Mouse (Mus musculus) MEL (cell line): ENCODE data around the gene Fchsd2. TPM values are rescaled to one million over a fixed set of nuclear protein-coding genes. Genes with fewer than 3 reads are reported as not detected.

ENCODE experiments used
- DNase-seq: peaks from one replicate; pipeline ENCODE4 v3.0.0; 2011; ENCODE audit warnings: low read depth, low spot score
- H3K27ac ChIP-seq: 2 replicates; pipeline ENCODE4 v1.5.1; 2012; ENCODE audit warnings: low read depth, mild to moderate bottlenecking, control low read depth, low read length, moderate library complexity; ENCODE audit not compliant: control insufficient read depth
- H3K27me3 ChIP-seq, 2 experiments: fragments of 150-350 bp in 1 of 2; sonication (generic) in 1 of 2; 2 replicates each; pipeline ENCODE4 v1.6.1; 2012; ENCODE audit warnings: low read length in 2 of 2, mild to moderate bottlenecking in 2 of 2, improper control_type of control experiment in 1 of 2, moderate library complexity in 1 of 2; ENCODE audit not compliant: insufficient read depth in 2 of 2, control insufficient read depth in 1 of 2
- H3K36me3 ChIP-seq, 2 experiments: 2 replicates each; pipeline ENCODE4 v1.6.1; 2012 to 2014; ENCODE audit warnings: low read length in 2 of 2, improper control_type of control experiment in 1 of 2, inconsistent platforms in 1 of 2, mild to moderate bottlenecking in 1 of 2; ENCODE audit not compliant: insufficient read depth in 2 of 2, control insufficient read depth in 1 of 2
- H3K4me1 ChIP-seq, 2 experiments: fragments of 150-350 bp in 1 of 2; sonication (generic) in 1 of 2; 2 replicates each; pipeline ENCODE4 v1.6.1; 2012; ENCODE audit warnings: low read length in 2 of 2, improper control_type of control experiment in 1 of 2, mild to moderate bottlenecking in 1 of 2; ENCODE audit not compliant: insufficient read depth in 2 of 2, control insufficient read depth in 1 of 2
- H3K4me3 ChIP-seq, 2 experiments: fragments of 150-350 bp in 1 of 2; sonication (generic) in 1 of 2; 2 replicates each; pipeline ENCODE4 v1.5.1; 2012; ENCODE audit warnings: low read depth in 2 of 2, low read length in 2 of 2, mild to moderate bottlenecking in 2 of 2, moderate library complexity in 2 of 2, control low read depth in 1 of 2, improper control_type of control experiment in 1 of 2; ENCODE audit not compliant: control insufficient read depth in 1 of 2, insufficient read depth in 1 of 2
- H3K79me2 ChIP-seq: 2 replicates; pipeline ENCODE4 v1.6.1; 2012; ENCODE audit warnings: mild to moderate bottlenecking, low read length, moderate library complexity; ENCODE audit not compliant: control insufficient read depth, poor library complexity, insufficient read depth
- H3K9ac ChIP-seq: 2 replicates; pipeline ENCODE4 v1.6.1; 2012; ENCODE audit warnings: low read depth, mild to moderate bottlenecking, control low read depth, low read length, moderate library complexity; ENCODE audit not compliant: control insufficient read depth, poor library complexity, severe bottlenecking
- H3K9me3 ChIP-seq: fragments of 150-350 bp; sonication (generic); replicated peaks from 2 replicates; pipeline ENCODE4 v1.6.1; 2012; ENCODE audit warnings: mild to moderate bottlenecking, low read length, improper control_type of control experiment, moderate library complexity; ENCODE audit not compliant: insufficient read depth
- BHLHE40 ChIP-seq: IDR thresholded peaks from 2 replicates; pipeline ENCODE4 v1.6.1; 2012; ENCODE audit warnings: low read depth, mild to moderate bottlenecking, inconsistent platforms, low read length, improper control_type of control experiment, borderline replicate concordance
- CHD1 ChIP-seq: IDR thresholded peaks from 2 replicates; pipeline ENCODE4 v1.6.1; 2012; ENCODE audit warnings: low read depth, mild to moderate bottlenecking, inconsistent platforms, low read length, improper control_type of control experiment
- CHD2 ChIP-seq: IDR thresholded peaks from 2 replicates; pipeline ENCODE4 v1.6.1; 2011; ENCODE audit warnings: low read length, improper control_type of control experiment
- CTCF ChIP-seq, 3 experiments: IDR thresholded peaks in 2 of 3; conservative IDR thresholded peaks in 1 of 3; 2 replicates each; pipeline ENCODE4 v1.5.1; 2011 to 2012; ENCODE audit warnings: low read length in 3 of 3, low read depth in 2 of 3, mild to moderate bottlenecking in 2 of 3, improper control_type of control experiment in 1 of 3, inconsistent platforms in 1 of 3, mixed read lengths in 1 of 3, moderate library complexity in 1 of 3; ENCODE audit not compliant: control insufficient read depth in 1 of 3, insufficient read depth in 1 of 3, poor library complexity in 1 of 3, severe bottlenecking in 1 of 3
- E2F4 ChIP-seq: IDR thresholded peaks from 2 replicates; pipeline ENCODE4 v1.6.1; 2011; ENCODE audit warnings: low read depth, low read length, improper control_type of control experiment, borderline replicate concordance
- ETS1 ChIP-seq: IDR thresholded peaks from 2 replicates; pipeline ENCODE4 v1.6.1; 2012; ENCODE audit warnings: low read depth, mild to moderate bottlenecking, inconsistent platforms, low read length, improper control_type of control experiment, moderate library complexity
- GATA1 ChIP-seq: IDR thresholded peaks from 2 replicates; pipeline ENCODE4 v1.6.1; 2011; ENCODE audit warnings: low read depth, low read length, improper control_type of control experiment
- KAT2A ChIP-seq: conservative IDR thresholded peaks from 2 replicates; pipeline ENCODE4 v1.6.1; 2012; ENCODE audit warnings: low read depth, low read length, improper control_type of control experiment, inconsistent platforms
- MAZ ChIP-seq: IDR thresholded peaks from 2 replicates; pipeline ENCODE4 v1.6.1; 2012; ENCODE audit warnings: low read depth, mild to moderate bottlenecking, inconsistent platforms, low read length, improper control_type of control experiment
- MEF2A ChIP-seq: IDR thresholded peaks from 2 replicates; pipeline ENCODE4 v1.6.1; 2014; ENCODE audit warnings: low read depth, mild to moderate bottlenecking, inconsistent platforms, low read length, improper control_type of control experiment; ENCODE audit not compliant: poor library complexity, insufficient replicate concordance, severe bottlenecking; ENCODE audit errors: extremely low read depth
- MXI1 ChIP-seq: IDR thresholded peaks from 2 replicates; pipeline ENCODE4 v1.6.1; 2011; ENCODE audit warnings: mild to moderate bottlenecking, low read depth, low read length, improper control_type of control experiment
- MYB ChIP-seq: IDR thresholded peaks from 2 replicates; pipeline ENCODE4 v1.6.1; 2011; ENCODE audit warnings: mild to moderate bottlenecking, low read depth, low read length, improper control_type of control experiment
- MYC ChIP-seq: IDR thresholded peaks from 2 replicates; pipeline ENCODE4 v1.6.1; 2011; ENCODE audit warnings: low read depth, mild to moderate bottlenecking, low read length, improper control_type of control experiment, moderate library complexity
- NELFE ChIP-seq: IDR thresholded peaks from 2 replicates; pipeline ENCODE4 v1.6.1; 2011; ENCODE audit warnings: low read depth, low read length, improper control_type of control experiment
- POLR2A ChIP-seq, 2 experiments: IDR thresholded peaks; 2 replicates each; pipeline ENCODE4 v1.6.1; 2011 to 2012; ENCODE audit warnings: low read length in 2 of 2, mild to moderate bottlenecking in 2 of 2, control low read depth in 1 of 2, improper control_type of control experiment in 1 of 2, low read depth in 1 of 2, moderate library complexity in 1 of 2; ENCODE audit not compliant: control insufficient read depth in 1 of 2, insufficient read depth in 1 of 2, poor library complexity in 1 of 2
- POLR2AphosphoS2 ChIP-seq: IDR thresholded peaks from 2 replicates; pipeline ENCODE4 v1.6.1; 2011; ENCODE audit warnings: low read length, improper control_type of control experiment
- SIN3A ChIP-seq: IDR thresholded peaks from 2 replicates; pipeline ENCODE4 v1.6.1; 2012; ENCODE audit warnings: low read length, improper control_type of control experiment, inconsistent platforms
- SMC3 ChIP-seq: IDR thresholded peaks from 2 replicates; pipeline ENCODE4 v1.6.1; 2011; ENCODE audit warnings: low read depth, low read length, improper control_type of control experiment
- TAL1 ChIP-seq: IDR thresholded peaks from 2 replicates; pipeline ENCODE4 v1.6.1; 2012; ENCODE audit warnings: mild to moderate bottlenecking, inconsistent platforms, low read length, moderate library complexity, mixed read lengths
- TBP ChIP-seq: IDR thresholded peaks from 2 replicates; pipeline ENCODE4 v1.8.0; 2011; ENCODE audit warnings: low read depth, low read length, improper control_type of control experiment
- TCF12 ChIP-seq: IDR thresholded peaks from 2 replicates; pipeline ENCODE4 v1.6.1; 2014; ENCODE audit warnings: low read depth, mild to moderate bottlenecking, inconsistent platforms, low read length, improper control_type of control experiment, moderate library complexity
- ZC3H11A ChIP-seq: IDR thresholded peaks from 2 replicates; pipeline ENCODE4 v1.6.1; 2012; ENCODE audit warnings: low read depth, mild to moderate bottlenecking, inconsistent platforms, low read length, improper control_type of control experiment
- ZKSCAN1 ChIP-seq: IDR thresholded peaks from 2 replicates; pipeline ENCODE4 v1.6.1; 2012; ENCODE audit warnings: low read depth, mild to moderate bottlenecking, inconsistent platforms, low read length, improper control_type of control experiment, moderate library complexity
- ZMIZ1 ChIP-seq: IDR thresholded peaks from 2 replicates; pipeline ENCODE4 v1.6.1; 2012; ENCODE audit warnings: low read depth, mild to moderate bottlenecking, inconsistent platforms, low read length, improper control_type of control experiment, moderate library complexity
- polyA plus RNA-seq, 2 experiments: library from polyadenylated mRNA; stranded (reverse) in 1 of 2; unstranded in 1 of 2; fragments of >175 nt in 1 of 2; fragments of >200 nt in 1 of 2; gene quantifications; 2 replicates each; pipeline versions ENCODE4 v1.2.1 to v1.2.4; 2012; ENCODE audit warnings: low replicate concordance in 2 of 2, low read depth in 1 of 2; ENCODE audit not compliant: insufficient read length in 2 of 2, insufficient read depth in 1 of 2, missing spikeins in 1 of 2
- total RNA-seq: library from RNA; depleted of rRNA; stranded (reverse); fragments of 300-350 nt; gene quantifications from 2 replicates; pipeline ENCODE4 v1.2.3, GENCODE M21; 2012

The Fchsd2 gene
- total and polyA plus RNA-seq, 3 experiments, result 3.9 to 6.3 TPM; not detected in 1

- H3K4me1 ChIP-seq, result peaks cover 6 to 12% of the 10 kb centered on the region in 2 experiments
- H3K79me2 ChIP-seq, result no peaks in the 10 kb centered on the region
- no peaks in the 10 kb centered on the region for H3K9me3 ChIP-seq
- no peak for DNase-seq
- H3K27me3 ChIP-seq, result no peaks in the 10 kb centered on the region
- TF ChIP-seq TAL1 (no peak), TCF12 (no peak), SIN3A (no peak), ZMIZ1 (no peak), E2F4 (no peak), TBP (no peak), NELFE (no peak)
- H3K36me3 ChIP-seq, result peaks cover 0 to 3% of the 10 kb centered on the region in 2 experiments; a peak in 1 of 4 replicates
- H3K4me3 ChIP-seq, result no peak overlapping the region
- H3K9ac ChIP-seq, result no peak overlapping the region
- no peak overlapping the region for H3K27ac ChIP-seq
Measured at GRCm38 (mm10) chr7:101306841-101307240, 214.2 kb downstream of the Fchsd2 start.

GRCm38 (mm10) chr7:101309985-101310326 lies 217.3 kb downstream of the Fchsd2 start:
- Histone ChIP-seq H3K79me2 (no peaks in the 10 kb centered on the region), H3K9ac (peak overlapping the region; percentile 77), H3K4me1 (peaks cover 6% of the 10 kb centered on the region in 2 experiments), H3K9me3 (no peaks in the 10 kb centered on the region), H3K36me3 (peaks cover 0 to 3% of the 10 kb centered on the region in 2 experiments; a peak in 1 of 4 replicates), H3K27me3 (no peaks in the 10 kb centered on the region), H3K27ac (peak overlapping the region; percentile 83), H3K4me3 (peak overlapping the region; percentile 58 to 70)
- no peak for DNase-seq
- TF ChIP-seq MYB (no peak), ZC3H11A (no peak), CHD1 (no peak), MYC (peak; percentile 38; the same call in 1 of the 2 replicates), TBP (peak; percentile 90), SIN3A (no peak)

- no peaks in the 10 kb centered on the region for H3K9me3 ChIP-seq
- peak overlapping the region; percentile 84 for H3K27ac ChIP-seq
- H3K27me3 ChIP-seq, result no peaks in the 10 kb centered on the region
- peak overlapping the region; percentile 77 for H3K9ac ChIP-seq
- H3K4me1 ChIP-seq, result peaks cover 6% of the 10 kb centered on the region in 2 experiments
- H3K36me3 ChIP-seq, result peaks cover 0 to 3% of the 10 kb centered on the region in 2 experiments; a peak in 1 of 4 replicates
- no peaks in the 10 kb centered on the region for H3K79me2 ChIP-seq
- DNase-seq, result peak; percentile 99
- H3K4me3 ChIP-seq, result peak overlapping the region; percentile 58 to 70
- peak; percentile 3; the same call in 1 of the 2 replicates for TF ChIP-seq ETS1
- peak; percentile 79 for TF ChIP-seq POLR2AphosphoS2
- TF ChIP-seq MAZ, result peak; percentile 48; the same call in 1 of the 2 replicates
- 0 out of 2 replicates have a peak, but pooled peaks have one; percentile 9 for TF ChIP-seq ZKSCAN1
- peak; percentile 64 to 81 (median 75) for TF ChIP-seq CTCF (IDR thresholded peaks at IDR 0.05 in 2 of 3, conservative IDR thresholded peaks at IDR 0.05 in 1 of 3; ENCODE audit: control insufficient read depth in 1 of 3, insufficient read depth in 1 of 3, low read depth in 2 of 3, low read length in 3 of 3, poor library complexity in 1 of 3, severe bottlenecking in 1 of 3)
- no peak for TF ChIP-seq MEF2A
- TF ChIP-seq BHLHE40, result 0 out of 2 replicates have a peak, but pooled peaks have one; percentile 27
- peak; percentile 87 for TF ChIP-seq SIN3A
- peak; percentile 44; the same call in 1 of the 2 replicates for TF ChIP-seq SMC3
- TF ChIP-seq ZMIZ1, result peak; percentile 73
- no peak for TF ChIP-seq TAL1
- TF ChIP-seq POLR2A (IDR thresholded peaks at IDR 0.05; ENCODE audit: control insufficient read depth in 1 of 2, insufficient read depth in 1 of 2, low read depth in 1 of 2, low read length in 2 of 2, poor library complexity in 1 of 2), result peak; percentile 55 to 77; a peak in 2 of 4 replicates
- TF ChIP-seq MXI1, result peak; percentile 31; the same call in 1 of the 2 replicates
- no peak for TF ChIP-seq CHD2
- peak; percentile 40; the same call in 1 of the 2 replicates for TF ChIP-seq TCF12
- 0 out of 2 replicates have a peak, but pooled peaks have one; percentile 62 for TF ChIP-seq MYC
- peak; percentile 67 for TF ChIP-seq KAT2A
- TF ChIP-seq GATA1, result peak; percentile 55
Measured at GRCm38 (mm10) chr7:101310327-101311028, 217.8 kb downstream of the Fchsd2 start.
